Comparison of ENCODE assay signal across 19 mouse cellular contexts in genomic region chr19:56718046-56718445, GRCm38 (mm10).
"Had no signal": no experiment of that assay in that cellular context is flagged by ENCODE, and none has a peak within 500 bp of the region (broad histone marks: within the 10 kb centered on the region; RNA-seq: fewer than 3 reads in every experiment).

No protein-coding gene starts in this region.

- ATAC-seq: liver, embryonic 12.5 days; midbrain, embryonic 16.5 days had no signal

- H3K4me3 ChIP-seq: liver, embryonic 12.5 days; midbrain, embryonic 10.5 days; midbrain, embryonic 12.5 days; myocyte; neural tube, embryonic 13.5 days; neural tube, embryonic 15.5 days; stomach, embryonic 15.5 days had no signal

- H3K9me3 ChIP-seq: liver, embryonic 12.5 days; midbrain, embryonic 10.5 days; midbrain, embryonic 12.5 days; neural tube, embryonic 13.5 days; neural tube, embryonic 15.5 days; stomach, embryonic 15.5 days had no signal

- DNase-seq: lung, adult 18-20 months; lung, embryonic 14.5 days; lung, postnatal 10 days; lung, postnatal 4 days; midbrain, embryonic 14.5 days; right cerebral cortex, postnatal 14 days; thymus, adult 2 months; thymus, postnatal 25 days; thymus, postnatal 4 days had no signal

- H3K9ac ChIP-seq: liver, embryonic 12.5 days; liver, embryonic 14.5 days; lung, embryonic 14.5 days; midbrain, embryonic 12.5 days; neural tube, embryonic 13.5 days; neural tube, embryonic 15.5 days; stomach, embryonic 15.5 days had no signal

- H3K36me3 ChIP-seq: liver, embryonic 12.5 days; midbrain, embryonic 10.5 days; midbrain, embryonic 12.5 days; neural tube, embryonic 13.5 days; neural tube, embryonic 15.5 days; stomach, embryonic 15.5 days had no signal

- H3K4me2 ChIP-seq: liver, embryonic 12.5 days; lung, embryonic 14.5 days; midbrain, embryonic 12.5 days; neural tube, embryonic 13.5 days; neural tube, embryonic 15.5 days; stomach, embryonic 15.5 days had no signal

- H3K27ac ChIP-seq: liver, embryonic 12.5 days; liver, embryonic 14.5 days; midbrain, embryonic 10.5 days; midbrain, embryonic 12.5 days; neural tube, embryonic 13.5 days; neural tube, embryonic 15.5 days; stomach, embryonic 15.5 days; stomach, postnatal 0 days had no signal
